Mouse (Mus musculus): ENCODE data around the gene Tpm1.

The Tpm1 gene

DNA sequence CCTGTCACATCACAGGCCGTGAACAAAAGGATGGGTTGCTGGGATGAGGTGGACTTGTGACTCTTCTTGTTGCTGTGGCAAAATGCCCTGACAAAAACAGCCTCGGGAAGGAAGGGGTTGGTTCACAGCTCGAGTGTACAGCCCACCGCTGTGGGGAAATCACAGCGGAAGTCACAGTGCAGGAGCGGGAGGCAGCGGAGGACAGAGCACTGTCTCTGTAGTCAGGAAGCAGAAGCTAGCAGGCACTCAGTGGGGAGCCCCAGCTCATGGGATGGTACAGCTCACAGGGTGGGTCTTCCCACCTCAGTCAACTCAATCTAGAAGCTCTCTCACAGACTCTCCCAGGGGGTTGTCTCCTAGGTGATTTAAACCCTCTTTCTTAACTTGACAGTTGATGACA is 63.8 kb downstream of the Tpm1 start:
- DNase-seq (ENCODE audit: low spot score): no peak

- no peak for DNase-seq (ENCODE audit: low spot score)
Measured at GRCm38 (mm10) chr9:66982085-66982484, 67.1 kb downstream of the Tpm1 start.

DNA sequence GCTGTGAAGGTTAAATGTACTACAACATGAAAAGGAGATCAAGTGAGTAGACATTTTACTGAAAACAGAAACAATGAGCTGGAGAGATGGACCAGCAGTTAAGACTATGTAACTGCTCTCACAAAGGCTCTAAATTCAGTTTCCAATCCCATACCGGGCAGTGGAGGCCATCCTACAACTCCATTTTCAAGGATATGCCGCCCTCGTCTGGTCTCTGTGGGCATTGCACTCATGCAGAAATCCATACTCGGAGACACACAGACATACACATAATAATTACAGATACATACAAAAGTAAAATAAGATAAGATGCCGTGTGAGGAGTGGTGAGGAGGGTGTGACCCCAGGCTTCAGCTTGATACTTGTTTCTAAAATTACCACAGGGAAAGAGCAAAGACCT is 68.7 kb downstream of the Tpm1 start:
- DNase-seq (ENCODE audit: low spot score): peak; percentile 61

- DNase-seq (ENCODE audit: low spot score): no peak
Measured at GRCm38 (mm10) chr9:66978468-66978867, 70.7 kb downstream of the Tpm1 start.

DNA sequence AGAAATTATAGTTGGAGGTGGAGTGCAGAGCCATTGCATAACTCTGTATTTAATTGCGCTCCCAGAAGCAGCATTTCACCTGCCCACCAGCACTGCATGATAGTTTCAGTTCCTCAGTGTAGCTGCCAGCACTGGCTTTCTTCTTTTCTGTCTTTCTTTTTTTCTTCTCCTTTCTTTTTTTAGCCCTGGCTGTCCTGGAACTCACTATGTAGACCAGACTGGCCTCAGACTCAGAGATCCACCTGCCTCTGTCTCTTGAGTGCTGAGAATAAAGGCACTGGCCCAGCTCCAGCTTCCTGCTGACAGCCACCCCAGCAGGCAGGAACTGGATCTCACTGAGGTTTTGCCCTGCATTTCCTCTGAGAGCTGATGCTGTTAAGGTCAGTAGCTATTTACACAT is 71.2 kb downstream of the Tpm1 start:
- no peak for DNase-seq (ENCODE audit: low spot score)

GRCm38 (mm10) chr9:66977121-66977520 is 72.1 kb downstream of the Tpm1 start:
- no peak for DNase-seq (ENCODE audit: low spot score)

GRCm38 (mm10) chr9:66975239-66975645 is 74.0 kb downstream of the Tpm1 start, which contains the start of gene Lactb:
Gene Lactb (minus strand): TSS chr9:66975484.
- peak; percentile 94 for DNase-seq (ENCODE audit: low spot score)

DNA sequence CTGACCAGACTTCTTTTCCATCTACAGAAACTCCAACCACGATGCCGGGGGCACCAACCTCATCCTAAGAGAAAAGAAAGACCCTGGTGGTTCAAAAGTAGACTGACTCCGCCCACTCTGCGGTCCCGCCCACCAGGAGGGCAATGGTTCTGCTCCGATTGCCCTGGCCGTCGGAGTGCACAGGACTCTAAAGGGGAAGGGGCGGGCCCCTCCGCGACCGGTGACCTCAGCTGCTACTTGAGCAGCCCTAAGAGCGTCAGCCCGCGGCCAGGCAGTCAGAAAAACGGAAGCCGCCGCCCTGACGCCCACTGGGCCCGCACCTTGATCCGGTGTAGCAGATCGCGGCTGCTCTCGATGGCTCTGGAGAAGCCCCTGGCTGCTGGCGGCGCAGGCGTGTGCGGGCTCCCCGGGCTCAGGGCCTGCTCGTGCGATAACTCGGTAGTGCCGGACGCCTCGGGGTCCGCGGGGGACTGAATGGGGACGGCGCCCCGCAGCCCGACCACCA is 74.4 kb downstream of the Tpm1 start:
- DNase-seq (ENCODE audit: low spot score): peak; percentile 72
